Mouse (Mus musculus) liver, adult 2 months (tissue): ENCODE data around the gene Prelid3b.

Experiments
- CTCF ChIP-seq: fragments of 200-500 bp; IDR thresholded peaks from 2 replicates; pipeline ENCODE4 v1.5.1; 2011; ENCODE audit warnings: low read depth, low read length, control low read depth
- POLR2A ChIP-seq: fragments of 200-500 bp; IDR thresholded peaks from 2 replicates; pipeline ENCODE4 v1.6.1; 2011; ENCODE audit warnings: low read length, control low read depth; ENCODE audit not compliant: insufficient read depth; ENCODE audit errors: extremely low read depth

DNA sequence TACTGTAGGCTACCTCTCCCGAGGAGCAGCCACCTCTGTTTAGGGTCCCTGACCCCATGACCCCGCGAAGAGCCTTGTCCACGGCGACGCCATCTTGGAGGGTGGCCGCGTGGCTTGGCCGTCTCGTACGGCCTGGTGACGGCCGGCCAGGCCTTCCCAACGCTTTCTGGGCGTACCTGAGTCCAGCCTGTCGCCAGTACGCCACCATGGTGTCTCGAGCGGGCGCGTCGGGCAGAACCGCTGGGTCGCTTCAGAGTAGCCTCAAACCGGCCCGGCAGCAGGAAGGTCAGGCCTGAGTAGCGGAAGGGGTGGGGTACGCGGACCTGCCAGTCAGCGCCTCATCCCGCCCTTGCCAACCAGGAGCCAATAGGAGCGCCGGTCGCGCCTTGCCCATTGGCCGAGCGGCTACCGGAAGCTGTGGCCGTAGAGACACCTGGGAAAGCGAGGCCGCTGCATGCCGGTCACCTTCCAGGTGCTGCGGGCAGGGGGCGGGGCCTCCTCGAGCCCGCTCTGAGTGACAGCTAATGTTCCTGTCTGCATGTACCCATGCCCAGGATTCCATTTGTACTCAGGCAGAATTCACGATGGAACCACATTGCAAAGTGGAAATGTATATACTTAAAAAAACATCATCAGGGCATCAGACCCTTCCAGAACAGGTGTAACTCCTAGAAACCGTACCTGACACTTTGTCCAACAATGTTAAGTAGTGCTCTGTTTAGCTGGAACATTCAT lies 8.9 kb downstream of the Prelid3b start, which contains the start of gene Atp5e:
- TF ChIP-seq POLR2A = peak; percentile 51; the same call in 1 of the 2 replicates
- no peak for TF ChIP-seq CTCF
